10 mouse cellular contexts compared by ENCODE assay signal in the genomic region with DNA sequence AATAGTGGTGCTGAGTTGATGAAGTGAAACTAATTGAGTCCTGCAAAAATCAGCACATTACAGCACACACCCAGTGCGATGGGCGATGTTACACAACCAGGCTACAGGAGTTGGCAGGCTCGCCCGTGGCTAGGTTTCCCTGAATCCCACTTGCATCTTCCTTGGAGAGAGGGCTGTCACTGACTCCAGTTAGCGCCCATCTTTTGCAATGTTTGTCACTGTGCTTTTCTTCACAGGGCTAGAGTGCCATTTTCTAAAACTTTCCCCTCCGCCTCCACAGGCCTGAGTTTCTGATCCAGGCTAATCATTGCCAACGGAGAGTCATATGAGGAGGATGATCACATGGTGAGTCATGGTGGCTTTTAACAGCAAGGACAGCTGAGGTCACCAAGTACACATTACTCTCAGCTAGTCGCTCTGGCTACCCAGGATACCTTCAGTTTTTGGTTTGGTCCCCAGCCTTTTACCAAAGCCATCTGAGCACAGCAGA.
A peak's percentile ranks its signal among the peaks of the same experiment; 100 is the strongest.
DNase-seq lines count a peak whose midpoint lies in the region; ATAC-seq and TF ChIP-seq lines count a peak whose summit lies in the region.
"Had no signal": no experiment of that assay in that cellular context is flagged by ENCODE, and none has a peak within 500 bp of the region (broad histone marks: within the 10 kb centered on the region; RNA-seq: fewer than 3 reads in every experiment).

No protein-coding gene starts in this region.

- H3K9ac ChIP-seq in heart, adult 2 months (ENCODE audit: low read depth, low read length): no peak overlapping the region
- no peak overlapping the region for H3K9ac ChIP-seq in hindbrain, embryonic 14.5 days
- H3K9ac ChIP-seq in stomach, postnatal 0 days (ENCODE audit: low read length): no peak overlapping the region
- H3K9ac ChIP-seq: embryonic facial prominence, embryonic 12.5 days; limb, embryonic 12.5 days had no signal

- H3K27me3 ChIP-seq in heart, adult 2 months (ENCODE audit: control insufficient read depth, insufficient read depth, low read length): no peaks in the 10 kb centered on the region
- H3K27me3 ChIP-seq in heart, embryonic 10.5 days (ENCODE audit: insufficient read depth, poor library complexity, severe bottlenecking): no peaks in the 10 kb centered on the region
- H3K27me3 ChIP-seq in hindbrain, embryonic 14.5 days (ENCODE audit: control insufficient read depth, insufficient read depth, low read length): no peaks in the 10 kb centered on the region
- no peaks in the 10 kb centered on the region for H3K27me3 ChIP-seq in stomach, postnatal 0 days (ENCODE audit: control insufficient read depth, insufficient read depth, low read length)
- H3K27me3 ChIP-seq: embryonic facial prominence, embryonic 12.5 days; limb, embryonic 12.5 days had no signal

- H3K27ac ChIP-seq in heart, adult 2 months: no peak overlapping the region
- no peak overlapping the region for H3K27ac ChIP-seq in heart, embryonic 10.5 days
- H3K27ac ChIP-seq in hindbrain, embryonic 14.5 days: no peak overlapping the region
- H3K27ac ChIP-seq in stomach, postnatal 0 days (replicated peaks): no peak overlapping the region
- H3K27ac ChIP-seq: embryonic facial prominence, embryonic 12.5 days; limb, embryonic 12.5 days had no signal

- no peaks in the 10 kb centered on the region for H3K79me2 ChIP-seq in heart, adult 2 months (replicated peaks; ENCODE audit: control insufficient read depth, insufficient read depth, low read length)

- TF ChIP-seq EP300 in heart, adult 2 months (IDR thresholded peaks at IDR 0.05; ENCODE audit: insufficient read depth, low read depth, low read length): 0 out of 2 replicates have a peak, but pooled peaks have one; percentile 36
- no peak for TF ChIP-seq EP300 in stomach, postnatal 0 days (optimal IDR thresholded peaks at IDR 0.05)

- 62% methylated on average over 8 of the region's 8 CpGs for WGBS in heart, adult 2 months
- WGBS in heart, embryonic 10.5 days: 90% methylated on average over 8 of the region's 8 CpGs
- 62% methylated on average over 8 of the region's 8 CpGs for WGBS in large intestine, adult 2 months
- WGBS in hindbrain, embryonic 14.5 days: 88% methylated on average over 8 of the region's 8 CpGs
- 82% methylated on average over 8 of the region's 8 CpGs for WGBS in stomach, postnatal 0 days

- TF ChIP-seq POLR2A in heart, adult 2 months (IDR thresholded peaks at IDR 0.05; ENCODE audit: insufficient read depth, low read depth, low read length): no peak

- H3K9me3 ChIP-seq in heart, embryonic 10.5 days: no peaks in the 10 kb centered on the region
- no peaks in the 10 kb centered on the region for H3K9me3 ChIP-seq in hindbrain, embryonic 14.5 days (ENCODE audit: control insufficient read depth, low read length)
- H3K9me3 ChIP-seq in stomach, postnatal 0 days (ENCODE audit: control insufficient read depth, low read length): no peaks in the 10 kb centered on the region
- H3K9me3 ChIP-seq: embryonic facial prominence, embryonic 12.5 days; limb, embryonic 12.5 days had no signal

- TF ChIP-seq CTCF in heart, adult 2 months (IDR thresholded peaks at IDR 0.05): no peak
- no peak for TF ChIP-seq CTCF in stomach, postnatal 0 days (IDR thresholded peaks at IDR 0.05; ENCODE audit: low read depth)

- intact Hi-C loops in heart, adult 2 months (cut with DNase I): no loop called here

- DNase-seq in heart, adult 2 months: peak; percentile 44 to 48
- DNase-seq in heart, embryonic 10.5 days (ENCODE audit: low spot score): no peak
- DNase-seq in NIH3T3 (ENCODE audit: low read depth): peak; percentile 63
- DNase-seq in gonadal fat pad, adult 2 months (ENCODE audit: low read depth): peak; percentile 42
- DNase-seq in large intestine, adult 2 months (ENCODE audit: low read depth, low spot score): peak; percentile 28
- no peak for DNase-seq in retina, embryonic 14.5 days (ENCODE audit: low spot score)
- no peak for DNase-seq in hindbrain, embryonic 14.5 days (ENCODE audit: low spot score)
- DNase-seq in stomach, postnatal 0 days (ENCODE audit: low spot score): no peak

- no peak for ATAC-seq in hindbrain, embryonic 14.5 days (ENCODE audit: low FRiP score)
- no peak for ATAC-seq in stomach, postnatal 0 days (ENCODE audit: low FRiP score, low TSS enrichment)

- no peaks in the 10 kb centered on the region for H3K36me3 ChIP-seq in heart, adult 2 months (ENCODE audit: control insufficient read depth, insufficient read depth, low read length)
- H3K36me3 ChIP-seq in heart, embryonic 10.5 days: peaks cover 18% of the 10 kb centered on the region
- peaks cover 17% of the 10 kb centered on the region for H3K36me3 ChIP-seq in hindbrain, embryonic 14.5 days (replicated peaks; ENCODE audit: control insufficient read depth, insufficient read depth)
- H3K36me3 ChIP-seq in stomach, postnatal 0 days (ENCODE audit: control insufficient read depth, insufficient read depth, low read length): peaks cover 4% of the 10 kb centered on the region; the same call in 1 of the 2 replicates

- H3K4me2 ChIP-seq in hindbrain, embryonic 14.5 days (replicated peaks): no peak overlapping the region
- no peak overlapping the region for H3K4me2 ChIP-seq in stomach, postnatal 0 days (replicated peaks; ENCODE audit: low read depth)
- H3K4me2 ChIP-seq: embryonic facial prominence, embryonic 12.5 days; limb, embryonic 12.5 days had no signal

- H3K4me1 ChIP-seq in heart, adult 2 months (ENCODE audit: control insufficient read depth, insufficient read depth, low read length): peaks cover 4% of the 10 kb centered on the region
- no peaks in the 10 kb centered on the region for H3K4me1 ChIP-seq in heart, embryonic 10.5 days
- no peaks in the 10 kb centered on the region for H3K4me1 ChIP-seq in hindbrain, embryonic 14.5 days (replicated peaks; ENCODE audit: control insufficient read depth, insufficient read depth, low read length)
- H3K4me1 ChIP-seq in stomach, postnatal 0 days (replicated peaks; ENCODE audit: control insufficient read depth, insufficient read depth): no peaks in the 10 kb centered on the region
- H3K4me1 ChIP-seq: embryonic facial prominence, embryonic 12.5 days; limb, embryonic 12.5 days had no signal

- H3K4me3 ChIP-seq in heart, adult 2 months: no peak overlapping the region
- H3K4me3 ChIP-seq in heart, embryonic 10.5 days: no peak overlapping the region
- no peak overlapping the region for H3K4me3 ChIP-seq in hindbrain, embryonic 14.5 days (replicated peaks; ENCODE audit: low read length)
- no peak overlapping the region for H3K4me3 ChIP-seq in stomach, postnatal 0 days (ENCODE audit: low read depth, low read length)
- H3K4me3 ChIP-seq: embryonic facial prominence, embryonic 12.5 days; limb, embryonic 12.5 days had no signal

Comparison
In these comparisons a context has a peak if more than half of its experiments do, and no peak if none do; other contexts are left out.
1. DNase-seq: peak in heart, adult 2 months (2 of 2), NIH3T3 (single experiment), gonadal fat pad, adult 2 months (single experiment) and large intestine, adult 2 months (single experiment); none in heart, embryonic 10.5 days (single experiment), retina, embryonic 14.5 days (single experiment), hindbrain, embryonic 14.5 days (single experiment) and stomach, postnatal 0 days (single experiment).